Mouse (Mus musculus) c-Kit-negative CD71-positive TER-119-positive erythroid progenitor cells, embryonic 14.5 days (primary cell): Measurements from ENCODE around the gene Cyb5r1.

Source experiments
- DNase-seq: peaks from one replicate; pipeline ENCODE4 v3.0.0-alpha.2; 2013; ENCODE audit warnings: low read depth, low spot score

Gene Cyb5r1

GRCm38 (mm10) chr1:134405509-134406413 lies at the start of gene Cyb5r1:
Gene Cyb5r1, plus strand, starts transcription at chr1:134405559.
- DNase-seq, result no peak

- DNase-seq, result no peak
Observed at GRCm38 (mm10) chr1:134357461-134357860, 47.9 kb upstream of the Cyb5r1 start.

GRCm38 (mm10) chr1:134360656-134361055 lies 44.7 kb upstream of the Cyb5r1 start:
- DNase-seq, result no peak

GRCm38 (mm10) chr1:134361195-134361856 lies 44.0 kb upstream of the Cyb5r1 start:
- peak; percentile 20 for DNase-seq

- peak; percentile 94 for DNase-seq
Observed at GRCm38 (mm10) chr1:134361857-134362212, 43.5 kb upstream of the Cyb5r1 start, which contains the start of gene Tmem183a. Gene Tmem183a, minus strand, starts transcription at chr1:134361979.

GRCm38 (mm10) chr1:134363194-134363593 lies 42.2 kb upstream of the Cyb5r1 start:
- no peak for DNase-seq

GRCm38 (mm10) chr1:134365491-134365890 lies 39.9 kb upstream of the Cyb5r1 start:
- no peak for DNase-seq

GRCm38 (mm10) chr1:134368777-134369337 lies 36.5 kb upstream of the Cyb5r1 start:
- peak; percentile 36 for DNase-seq

- DNase-seq, result no peak
Observed at GRCm38 (mm10) chr1:134374124-134374523, 31.2 kb upstream of the Cyb5r1 start.

GRCm38 (mm10) chr1:134381051-134381450 lies 24.3 kb upstream of the Cyb5r1 start:
- no peak for DNase-seq

- DNase-seq, result no peak
Observed at GRCm38 (mm10) chr1:134381795-134382625, 23.3 kb upstream of the Cyb5r1 start.

- no peak for DNase-seq
Observed at GRCm38 (mm10) chr1:134384581-134384980, 20.8 kb upstream of the Cyb5r1 start.

GRCm38 (mm10) chr1:134385176-134385575 lies 20.2 kb upstream of the Cyb5r1 start:
- DNase-seq, result no peak

- no peak for DNase-seq
Observed at GRCm38 (mm10) chr1:134385666-134386065, 19.7 kb upstream of the Cyb5r1 start, which contains the start of gene 4933406M09Rik. Gene 4933406M09Rik, plus strand, starts transcription at chr1:134385940.

GRCm38 (mm10) chr1:134393827-134394226 lies 11.5 kb upstream of the Cyb5r1 start:
- DNase-seq, result no peak

- DNase-seq, result no peak
Observed at GRCm38 (mm10) chr1:134398210-134398609, 7.1 kb upstream of the Cyb5r1 start.

GRCm38 (mm10) chr1:134399735-134400134 lies 5.6 kb upstream of the Cyb5r1 start:
- peak; percentile 62 for DNase-seq

GRCm38 (mm10) chr1:134406414-134406771 lies 1.0 kb downstream of the Cyb5r1 start:
- DNase-seq, result no peak

GRCm38 (mm10) chr1:134408080-134408479 lies 2.7 kb downstream of the Cyb5r1 start:
- DNase-seq, result no peak

- DNase-seq, result no peak
Observed at GRCm38 (mm10) chr1:134411706-134412629, 6.6 kb downstream of the Cyb5r1 start.
